Mouse (Mus musculus): ENCODE measurements at regions not wholly inside any gene's neighbourhood (a gene's known extent, or its start where the extent isn't known, plus 50 kb on each side); places are given as distances from the start of the nearest gene placed in this dataset.

DNA sequence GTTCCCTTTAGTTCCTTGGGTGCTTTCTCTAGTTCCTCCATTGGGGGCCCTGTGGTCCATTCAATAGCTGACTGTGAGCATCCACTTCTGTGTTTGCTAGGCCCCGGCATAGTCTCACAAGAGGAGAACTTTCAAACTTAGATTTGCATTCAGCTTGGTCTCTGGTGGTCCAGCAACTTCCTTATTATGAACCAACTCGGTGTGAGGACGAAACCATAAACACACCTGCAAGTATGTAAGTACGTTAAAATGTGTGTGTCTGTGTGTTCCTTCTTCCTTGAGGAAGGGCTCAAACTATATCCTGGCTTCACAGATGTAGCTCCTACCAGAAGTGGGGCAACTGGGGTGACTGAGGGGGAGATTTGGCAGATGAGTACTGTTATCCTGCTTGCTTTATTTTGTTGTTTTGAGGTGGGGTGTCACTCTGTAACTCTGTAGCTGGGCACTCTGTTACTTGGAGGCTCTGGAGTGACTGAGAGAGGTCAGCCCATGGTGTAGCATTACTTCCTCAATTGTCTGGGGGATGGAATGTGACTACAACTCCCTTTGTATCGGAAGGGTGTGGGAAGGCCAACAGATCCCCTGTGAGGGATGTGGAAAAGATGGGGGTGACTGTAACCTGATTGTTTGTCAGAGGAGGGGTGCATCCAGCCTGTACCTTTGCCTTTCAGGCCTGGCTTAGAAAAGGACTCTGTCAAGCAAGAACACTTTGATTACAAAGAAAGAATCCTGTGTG is 94.9 kb upstream of the Thpo start:
- TF ChIP-seq CTCF (IDR thresholded peaks at IDR 0.05; ENCODE audit: low read depth) (no peak), EP300 (IDR thresholded peaks at IDR 0.05; ENCODE audit: low read depth) (no peak)
